Mouse (Mus musculus): ENCODE results near the gene Rrp15. TPM values are rescaled to one million over a fixed set of nuclear protein-coding genes. Genes with fewer than 3 reads are reported as not detected.

Rrp15 gene
- total RNA-seq, 2 experiments from 2014 or later: 11.7 to 12.1 TPM

DNA sequence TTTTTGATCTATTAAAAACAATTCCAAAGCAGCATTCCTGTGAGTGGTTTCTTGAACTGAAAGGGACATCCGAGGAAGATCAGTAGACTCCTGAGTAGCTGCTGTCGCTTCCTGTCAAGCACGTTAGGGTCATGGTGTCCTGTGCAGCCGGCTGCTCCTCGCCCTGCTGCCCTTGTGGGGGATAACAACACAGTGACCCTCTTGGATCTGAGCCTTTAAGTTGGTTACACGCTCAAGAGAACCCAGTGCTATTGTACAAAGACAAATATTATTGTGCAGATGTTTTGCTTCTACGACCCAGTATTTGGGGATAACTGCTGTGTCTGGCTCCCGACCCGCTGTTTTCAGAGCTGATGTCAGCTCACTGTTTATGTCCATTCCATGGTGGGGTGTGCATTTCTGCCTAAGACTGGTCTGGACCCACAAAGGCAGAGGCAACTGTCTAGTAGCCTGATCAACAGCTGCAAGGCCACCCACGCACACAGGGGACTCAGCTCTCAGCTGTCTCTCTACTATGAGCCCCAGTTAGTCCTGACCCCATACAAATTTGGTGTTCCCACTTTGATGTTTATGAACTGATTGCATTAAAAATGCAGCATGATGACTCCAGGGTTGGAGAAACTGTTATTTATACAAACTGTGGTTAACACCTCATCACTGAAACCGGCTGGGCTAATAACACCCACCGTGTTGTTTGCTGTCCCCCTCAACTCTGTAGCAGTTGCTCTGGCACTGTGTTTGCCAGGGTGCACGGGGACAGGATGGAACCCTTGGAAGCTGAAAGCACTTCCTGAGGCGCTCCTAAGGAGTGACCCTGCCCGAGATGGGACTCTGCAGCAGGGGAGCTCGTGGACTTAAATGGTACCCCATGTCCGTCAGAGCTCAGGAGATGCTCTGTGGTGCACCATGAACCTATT is 33.9 kb downstream of the Rrp15 start:
- no peak for ATAC-seq (replicated peaks; ENCODE audit: low FRiP score, poor library complexity, severe bottlenecking)

DNA sequence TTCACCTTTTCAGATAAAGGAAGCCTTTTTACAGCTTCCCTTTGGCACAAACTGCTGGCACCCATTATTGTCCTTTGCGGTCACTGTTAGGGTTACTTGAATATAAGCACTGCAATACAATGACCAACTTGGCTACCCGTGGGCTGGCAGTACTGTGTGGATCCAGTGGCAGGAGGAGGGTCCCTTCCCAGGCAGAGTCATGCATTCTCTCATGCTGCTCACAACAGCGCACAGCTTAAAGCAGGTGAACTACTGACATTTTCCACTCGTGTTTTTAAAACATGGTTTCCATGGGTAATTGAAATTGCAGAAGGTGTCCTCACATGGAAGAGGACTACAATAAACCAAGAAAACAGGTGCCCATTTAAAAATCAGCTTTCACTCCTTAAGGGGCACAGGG is 34.9 kb downstream of the Rrp15 start:
- ATAC-seq (replicated peaks; ENCODE audit: low FRiP score, poor library complexity, severe bottlenecking): no peak

GRCm38 (mm10) chr1:186712802-186713471 is 36.2 kb downstream of the Rrp15 start:
- ATAC-seq (replicated peaks; ENCODE audit: low FRiP score, poor library complexity, severe bottlenecking): no peak

GRCm38 (mm10) chr1:186705915-186706248 is 43.3 kb downstream of the Rrp15 start, which contains the start of gene Tgfb2:
Tgfb2 (minus strand) TSS chr1:186705989.
- ATAC-seq (replicated peaks; ENCODE audit: low FRiP score, poor library complexity, severe bottlenecking): no peak

DNA sequence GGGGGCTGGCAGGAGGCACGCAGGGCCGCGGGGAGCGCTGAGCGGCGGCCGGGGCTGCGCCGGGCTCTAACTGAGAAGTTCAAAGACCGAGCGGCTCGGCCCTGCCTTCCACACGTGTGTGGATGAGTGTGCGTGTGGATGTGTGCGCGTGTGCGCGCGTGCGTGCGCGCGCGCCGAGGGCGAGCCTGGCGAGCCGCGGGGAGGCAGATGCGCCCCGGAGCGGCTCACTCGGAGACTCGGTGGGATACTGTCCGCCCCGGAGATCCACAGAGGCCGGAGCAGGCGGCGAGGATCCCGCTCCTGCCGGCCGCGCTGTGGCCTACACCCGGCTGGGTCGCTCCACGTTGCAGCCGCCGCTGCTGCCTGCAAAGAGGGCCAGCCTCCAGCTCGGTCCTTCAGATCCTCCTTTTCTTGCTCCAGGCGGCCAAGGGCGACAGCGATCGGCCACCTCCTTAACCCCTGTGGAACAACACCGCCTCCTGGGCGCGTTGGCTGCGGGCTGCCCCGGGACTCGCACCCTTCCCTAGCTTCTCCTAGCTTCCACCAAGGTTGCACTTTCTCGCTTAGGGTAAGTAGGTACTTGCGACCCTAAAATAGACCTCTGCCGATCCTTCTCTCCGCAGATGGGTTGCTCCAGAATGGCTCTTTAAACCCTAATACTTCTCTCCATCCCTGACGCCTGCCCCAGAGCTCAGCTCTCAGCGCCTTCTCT is 43.8 kb downstream of the Rrp15 start:
- no peak for ATAC-seq (replicated peaks; ENCODE audit: low FRiP score, poor library complexity, severe bottlenecking)

GRCm38 (mm10) chr1:186703980-186704701 is 45.0 kb downstream of the Rrp15 start:
- no peak for ATAC-seq (replicated peaks; ENCODE audit: low FRiP score, poor library complexity, severe bottlenecking)

DNA sequence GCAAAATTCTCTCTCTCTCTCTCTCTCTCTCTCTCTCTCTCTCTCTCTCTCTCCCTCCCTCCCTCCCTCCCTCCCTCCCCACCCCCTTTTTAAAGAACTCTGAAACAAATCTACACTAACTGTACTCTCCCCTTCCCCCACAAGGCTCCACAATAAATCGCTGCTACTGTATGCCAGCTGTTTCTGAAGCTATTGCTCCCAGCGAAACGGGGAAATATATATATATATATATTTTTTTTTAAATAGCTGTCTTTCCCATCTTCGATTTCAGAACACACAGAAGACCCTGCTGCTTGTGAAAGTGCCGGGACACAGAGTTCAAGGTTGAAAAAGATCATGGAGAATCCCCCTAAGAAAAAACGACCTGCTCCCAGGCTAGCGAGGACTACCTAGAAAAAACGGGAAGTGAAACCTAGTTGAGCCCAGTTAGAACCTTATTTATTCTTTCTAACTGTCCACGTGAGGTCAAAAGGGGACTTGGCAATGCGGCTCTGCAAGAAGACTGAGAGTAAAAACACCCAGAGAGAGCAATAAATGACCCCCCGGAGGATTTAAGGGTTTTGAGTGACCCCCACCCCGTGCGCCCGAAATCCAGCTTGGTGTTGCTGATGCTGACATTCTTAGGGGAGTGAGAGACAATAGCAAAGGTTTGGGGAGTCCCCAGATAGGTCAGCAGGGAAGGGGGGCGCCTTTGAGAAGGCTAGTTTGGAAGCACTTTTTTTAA is 45.7 kb downstream of the Rrp15 start:
- ATAC-seq (replicated peaks; ENCODE audit: low FRiP score, poor library complexity, severe bottlenecking): no peak

DNA sequence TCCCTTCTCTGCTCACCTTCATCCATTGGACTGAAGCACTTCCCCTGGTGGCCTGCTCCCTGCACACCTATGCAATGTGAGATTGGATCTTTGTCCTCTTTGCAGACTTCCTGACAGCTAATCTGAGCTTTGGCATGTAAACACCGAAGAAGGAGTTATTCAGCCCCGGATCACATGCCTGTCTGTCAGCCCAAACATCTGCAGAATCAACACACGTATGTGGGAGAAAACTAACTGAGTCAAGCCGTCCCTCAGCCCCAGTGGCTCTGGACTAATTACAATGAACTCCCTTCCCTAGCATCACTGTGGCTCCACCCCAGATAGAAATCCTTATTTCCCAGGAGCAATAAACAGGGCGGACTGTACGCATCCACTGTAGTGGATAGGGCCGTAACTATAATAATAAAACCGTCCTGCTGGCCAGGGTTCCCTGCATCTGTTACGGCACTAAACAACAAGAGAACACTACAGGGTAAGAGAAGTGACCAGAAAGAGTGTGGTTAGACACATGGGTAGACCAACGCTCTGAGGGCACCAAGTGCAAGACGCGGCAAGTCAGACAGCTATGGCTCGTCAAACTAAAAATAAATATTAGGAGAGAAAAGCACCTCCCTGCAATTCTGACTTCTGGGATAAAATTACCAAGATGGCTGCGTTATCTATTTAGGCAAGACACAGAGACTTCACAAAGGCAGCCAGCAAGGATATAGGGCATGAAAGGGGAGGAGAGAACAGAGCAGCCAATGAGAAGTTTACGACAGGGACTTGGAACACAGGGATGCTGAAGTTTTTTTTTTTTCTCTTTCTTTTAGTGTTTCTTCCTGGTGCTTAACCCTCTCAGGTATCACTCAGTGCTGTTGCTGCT is 46.5 kb downstream of the Rrp15 start:
- ATAC-seq (replicated peaks; ENCODE audit: low FRiP score, poor library complexity, severe bottlenecking): no peak

DNA sequence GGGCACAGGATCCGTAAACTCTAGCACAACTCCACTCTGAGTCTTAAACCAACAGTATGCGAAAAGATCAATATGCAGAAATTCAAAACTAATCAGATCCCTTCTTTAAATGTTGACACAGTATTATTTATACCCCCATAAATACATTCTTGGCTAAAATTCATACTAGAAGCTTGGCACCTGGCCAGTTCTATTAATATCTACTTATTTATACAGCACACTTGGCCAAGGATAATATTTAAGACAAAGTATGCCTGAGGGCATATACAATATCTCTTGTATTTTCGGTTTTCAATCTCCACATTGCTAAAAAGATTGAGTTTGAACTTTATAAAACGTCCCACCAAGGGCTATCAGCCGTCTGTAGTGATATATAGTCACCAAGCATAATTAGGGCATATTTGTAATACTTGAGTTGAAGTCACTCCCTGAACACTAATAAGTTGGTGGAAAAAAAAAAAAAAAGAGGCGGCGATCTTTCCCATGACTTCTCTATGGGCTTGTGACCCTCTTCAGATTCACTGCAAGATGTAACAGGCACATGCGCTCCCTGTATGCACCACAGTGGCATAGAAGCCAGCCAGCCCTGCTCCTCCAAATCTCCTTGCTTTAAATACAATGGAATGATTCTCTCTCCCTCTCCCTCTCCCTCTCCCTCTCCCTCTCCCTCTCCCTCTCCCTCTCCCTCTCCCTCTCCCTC is 47.8 kb downstream of the Rrp15 start:
- no peak for ATAC-seq (replicated peaks; ENCODE audit: low FRiP score, poor library complexity, severe bottlenecking)

DNA sequence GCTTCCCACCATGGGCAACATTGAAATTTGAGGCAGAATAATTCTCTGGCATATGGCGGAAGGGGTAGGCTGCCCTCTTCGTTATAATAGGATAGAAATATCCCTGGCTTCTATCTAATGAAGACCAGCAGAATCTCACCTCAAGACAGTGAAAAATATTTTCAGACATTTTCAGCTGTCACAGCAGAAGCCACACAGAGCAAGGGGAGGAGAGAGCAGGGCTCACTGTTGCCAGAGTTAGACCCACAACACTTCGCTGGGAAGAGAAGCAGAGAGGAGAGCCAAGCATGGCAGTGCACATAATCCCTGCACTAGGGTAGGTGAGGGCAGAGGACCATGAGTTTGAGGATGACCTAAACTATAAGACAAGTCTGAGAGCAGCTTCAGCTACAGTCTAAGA is 48.7 kb downstream of the Rrp15 start:
- no peak for ATAC-seq (replicated peaks; ENCODE audit: low FRiP score, poor library complexity, severe bottlenecking)

- ATAC-seq (replicated peaks; ENCODE audit: low FRiP score, poor library complexity, severe bottlenecking): no peak
Observed at GRCm38 (mm10) chr1:186698583-186699338, 50.4 kb downstream of the Rrp15 start.

DNA sequence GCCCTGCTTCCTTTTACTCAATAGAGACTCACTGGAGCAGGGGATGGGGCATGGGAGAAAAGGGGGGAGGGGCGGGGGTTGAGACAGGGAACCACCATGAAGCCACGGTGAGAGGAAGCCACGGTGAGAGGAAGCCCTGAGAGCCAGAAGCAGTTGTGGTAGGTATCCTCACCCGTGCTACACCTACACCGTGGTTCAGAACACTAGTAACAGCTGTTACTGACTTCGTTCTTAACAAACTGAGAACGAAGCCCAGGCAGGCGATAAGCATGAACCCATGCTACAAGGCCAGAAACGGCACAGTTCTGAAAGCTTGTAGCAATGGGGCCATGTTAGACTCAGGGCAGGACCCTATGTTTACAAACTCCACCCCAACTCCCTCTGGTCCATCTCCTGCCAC is 52.9 kb downstream of the Rrp15 start:
- ATAC-seq (replicated peaks; ENCODE audit: low FRiP score, poor library complexity, severe bottlenecking): no peak

DNA sequence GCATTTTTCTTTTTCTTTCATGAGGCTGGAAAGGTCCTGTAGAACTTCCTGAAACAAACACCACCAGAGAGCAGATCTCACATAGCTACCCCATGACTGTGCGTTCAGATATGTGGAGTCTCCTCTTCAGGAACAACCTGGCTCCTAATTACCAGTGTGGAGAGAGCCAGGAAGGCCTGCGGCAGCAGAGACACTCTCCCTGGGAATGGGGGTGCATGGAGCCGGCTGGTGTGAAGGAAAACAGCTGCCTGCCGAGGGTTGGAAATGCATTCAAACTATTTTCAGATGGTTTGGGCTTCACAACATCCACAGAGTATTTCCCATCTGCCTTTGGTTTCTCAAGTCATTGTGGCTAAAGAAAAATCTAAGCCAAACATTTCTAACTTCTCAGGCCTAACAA is 53.8 kb downstream of the Rrp15 start:
- ATAC-seq (replicated peaks; ENCODE audit: low FRiP score, poor library complexity, severe bottlenecking): no peak

GRCm38 (mm10) chr1:186692370-186692769 is 56.8 kb downstream of the Rrp15 start:
- ATAC-seq (replicated peaks; ENCODE audit: low FRiP score, poor library complexity, severe bottlenecking): no peak

DNA sequence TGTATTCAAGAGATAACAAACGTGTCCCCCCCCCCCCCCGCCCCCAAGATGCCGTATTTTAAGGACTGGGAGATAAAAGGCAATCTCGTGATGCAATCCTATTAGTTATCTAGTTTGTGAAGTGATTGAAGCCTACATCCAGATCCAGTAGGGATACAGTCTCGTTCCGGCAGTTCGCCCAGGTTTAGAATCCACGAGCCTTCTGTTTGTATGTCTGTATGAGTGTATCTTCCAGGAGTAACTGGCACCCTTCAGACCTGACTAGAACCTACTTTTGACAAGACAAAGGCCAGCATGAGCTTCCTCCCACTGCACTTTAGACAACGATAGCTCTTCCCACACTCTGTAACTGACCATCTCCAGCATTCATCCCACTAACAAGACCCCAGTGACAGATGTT is 57.5 kb downstream of the Rrp15 start:
- no peak for ATAC-seq (replicated peaks; ENCODE audit: low FRiP score, poor library complexity, severe bottlenecking)

- ATAC-seq (replicated peaks; ENCODE audit: low FRiP score, poor library complexity, severe bottlenecking): no peak
Observed at GRCm38 (mm10) chr1:186684041-186684440, 65.1 kb downstream of the Rrp15 start.

GRCm38 (mm10) chr1:186682606-186683005 is 66.6 kb downstream of the Rrp15 start:
- ATAC-seq (replicated peaks; ENCODE audit: low FRiP score, poor library complexity, severe bottlenecking): no peak
